Mouse (Mus musculus) bone marrow macrophage, adult 2 months (primary cell): ENCODE measurements around the gene Olfr628.

Source experiments
- CTCF ChIP-seq: IDR thresholded peaks from 2 replicates; pipeline ENCODE4 v1.5.1; 2012; ENCODE audit warnings: low read depth, mild to moderate bottlenecking, low read length, moderate library complexity
- POLR2A ChIP-seq: IDR thresholded peaks from 2 replicates; pipeline ENCODE4 v1.6.1; 2012; ENCODE audit warnings: mild to moderate bottlenecking, low read depth, low read length, borderline replicate concordance

- TF ChIP-seq POLR2A (no peak), CTCF (no peak)
These were observed 14.7 kb downstream of the Olfr628 start, which contains the start of gene Olfr629 for GRCm38 (mm10) chr7:103744843-103745242.
